Mouse (Mus musculus): ENCODE results near the gene Elmo1.

GRCm38 (mm10) chr13:20491666-20492065 is 401.3 kb downstream of the Elmo1 start:
- TF ChIP-seq POLR2A (IDR thresholded peaks at IDR 0.05; ENCODE audit: control insufficient read depth in 1 of 2, insufficient read depth in 1 of 2, low read depth in 1 of 2, low read length in 2 of 2, poor library complexity in 1 of 2) (no peak), TCF12 (IDR thresholded peaks at IDR 0.05; ENCODE audit: low read depth, low read length) (no peak), CTCF (IDR thresholded peaks at IDR 0.05 in 2 of 3, conservative IDR thresholded peaks at IDR 0.05 in 1 of 3; ENCODE audit: control insufficient read depth in 1 of 3, insufficient read depth in 1 of 3, low read depth in 2 of 3, low read length in 3 of 3, poor library complexity in 1 of 3, severe bottlenecking in 1 of 3) (no peak), MXI1 (IDR thresholded peaks at IDR 0.05; ENCODE audit: low read depth, low read length) (no peak), MAFK (IDR thresholded peaks at IDR 0.05; ENCODE audit: borderline replicate concordance, low read depth, low read length) (no peak), POLR2AphosphoS5 (IDR thresholded peaks at IDR 0.05; ENCODE audit: borderline replicate concordance, low read depth, low read length) (no peak)
